Mouse (Mus musculus) cerebral cortex, adult 2 months (tissue): Measurements from ENCODE around the gene Erc2.

Experiments
- WGBS: fragments of 180-500 bp; shearing (Covaris S2); methylation state at CpG from one replicate; pipeline ENCODE4 v1.1.7; 2018; 5-methylcytosine and 5-hydroxymethylcytosine counted together

Erc2 gene

GRCm38 (mm10) chr14:28089636-28090443, 467.6 kb downstream of the Erc2 start:
- 71% methylated on average over 8 of the region's 8 CpGs for WGBS

- WGBS = 84% methylated on average over 1 of the region's 1 CpGs
Measured at GRCm38 (mm10) chr14:28091367-28091766, 469.1 kb downstream of the Erc2 start.

- WGBS = 65% methylated on average over 4 of the region's 4 CpGs
Measured at GRCm38 (mm10) chr14:28093214-28093613, 471.0 kb downstream of the Erc2 start.

- 50% methylated on average over 1 of the region's 1 CpGs for WGBS
Measured at GRCm38 (mm10) chr14:28093913-28094312, 471.7 kb downstream of the Erc2 start.

- 91% methylated on average over 5 of the region's 5 CpGs for WGBS
Measured at GRCm38 (mm10) chr14:28099084-28099483, 476.9 kb downstream of the Erc2 start.

- WGBS = 82% methylated on average over 2 of the region's 2 CpGs
Measured at GRCm38 (mm10) chr14:28113121-28113520, 490.9 kb downstream of the Erc2 start.

GRCm38 (mm10) chr14:28120851-28121250, 498.6 kb downstream of the Erc2 start:
- 79% methylated on average over 5 of the region's 5 CpGs for WGBS

- WGBS = 93% methylated on average over 8 of the region's 8 CpGs
Measured at GRCm38 (mm10) chr14:28126842-28127241, 504.6 kb downstream of the Erc2 start.

- WGBS = 50% methylated on average over 3 of the region's 3 CpGs
Measured at GRCm38 (mm10) chr14:28128999-28129398, 506.8 kb downstream of the Erc2 start.

- WGBS = 55% methylated on average over 2 of the region's 2 CpGs
Measured at GRCm38 (mm10) chr14:28143998-28144397, 521.8 kb downstream of the Erc2 start.

- 75% methylated on average over 5 of the region's 5 CpGs for WGBS
Measured at GRCm38 (mm10) chr14:28147201-28147600, 525.0 kb downstream of the Erc2 start.

GRCm38 (mm10) chr14:28150942-28151341, 528.7 kb downstream of the Erc2 start:
- WGBS = 69% methylated on average over 3 of the region's 3 CpGs

- 44% methylated on average over 4 of the region's 4 CpGs for WGBS
Measured at GRCm38 (mm10) chr14:28155706-28156105, 533.5 kb downstream of the Erc2 start.

- 59% methylated on average over 2 of the region's 2 CpGs for WGBS
Measured at GRCm38 (mm10) chr14:28160852-28161251, 538.6 kb downstream of the Erc2 start.

- 27% methylated on average over 15 of the region's 15 CpGs for WGBS
Measured at GRCm38 (mm10) chr14:28164642-28165408, 542.6 kb downstream of the Erc2 start.

GRCm38 (mm10) chr14:28165621-28166211, 543.5 kb downstream of the Erc2 start:
- 71% methylated on average over 5 of the region's 5 CpGs for WGBS

GRCm38 (mm10) chr14:28170711-28171110, 548.5 kb downstream of the Erc2 start:
- WGBS = 63% methylated on average over 4 of the region's 4 CpGs

GRCm38 (mm10) chr14:28171364-28171763, 549.1 kb downstream of the Erc2 start:
- 69% methylated on average over 2 of the region's 2 CpGs for WGBS

- WGBS = 95% methylated on average over 4 of the region's 4 CpGs
Measured at GRCm38 (mm10) chr14:28173736-28174135, 551.5 kb downstream of the Erc2 start.

GRCm38 (mm10) chr14:28181070-28181825, 559.0 kb downstream of the Erc2 start:
- 73% methylated on average over 4 of the region's 4 CpGs for WGBS

- WGBS = 46% methylated on average over 8 of the region's 8 CpGs
Measured at GRCm38 (mm10) chr14:28192711-28193364, 570.6 kb downstream of the Erc2 start.
